Mouse (Mus musculus): ENCODE data around the gene Slc35a3.

DNA sequence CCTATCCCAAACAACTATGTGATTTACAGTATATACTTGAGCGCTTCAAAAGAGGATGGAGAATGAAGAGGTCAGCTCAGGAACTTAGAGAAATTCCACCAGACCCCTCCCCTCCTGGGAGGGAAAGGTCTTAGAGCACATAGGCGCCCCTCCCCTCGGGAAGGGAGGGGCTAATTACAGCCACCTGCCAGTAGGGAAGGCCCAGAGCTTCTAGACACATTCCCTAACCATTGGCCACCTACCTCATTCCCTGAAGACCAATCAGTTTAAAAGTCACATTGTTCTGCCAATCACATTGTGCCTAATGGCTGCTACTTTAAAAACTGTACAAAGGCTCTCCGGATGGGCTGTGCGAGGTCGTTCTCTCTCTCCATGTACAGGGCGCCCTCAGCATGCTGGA is 90.0 kb downstream of the Slc35a3 start:
- no peak for TF ChIP-seq POLR2A (IDR thresholded peaks at IDR 0.05; ENCODE audit: low read depth, low read length)
- no peak for TF ChIP-seq CTCF (IDR thresholded peaks at IDR 0.05; ENCODE audit: extremely low read depth, insufficient read depth, insufficient read length, insufficient replicate concordance)

Measured in spleen, adult 2 months (tissue).